8 mouse cellular contexts compared by ENCODE assay signal in genomic region chr17:31057151-31057890, GRCm38 (mm10). TPM values are rescaled to one million over a fixed set of nuclear protein-coding genes. Genes with fewer than 3 reads are reported as not detected.
A peak's percentile ranks its signal among the peaks of the same experiment; 100 is the strongest.
DNase-seq lines count a peak whose midpoint lies in the region; ATAC-seq and TF ChIP-seq lines count a peak whose summit lies in the region.

Abcg1 (plus strand) TSS chr17:31057675.

- peak within 1 kb of the TSS; percentile 84 for H3K4me2 ChIP-seq in heart, embryonic 14.5 days (ENCODE audit: low read length)
- H3K4me2 ChIP-seq in liver, embryonic 16.5 days (ENCODE audit: low read depth, low read length) = peak within 1 kb of the TSS; percentile 77
- H3K4me2 ChIP-seq in neural tube, embryonic 12.5 days (replicated peaks) = peak within 1 kb of the TSS; percentile 91

- H3K27ac ChIP-seq in heart, embryonic 14.5 days (replicated peaks in 1 of 2; ENCODE audit: control insufficient read depth in 1 of 2, insufficient read depth in 1 of 2, low read depth in 2 of 2, low read length in 2 of 2) = peak within 1 kb of the TSS; percentile 29 to 35; a peak in 2 of 4 replicates
- H3K27ac ChIP-seq in liver, embryonic 16.5 days (ENCODE audit: low read length) = peak within 1 kb of the TSS; percentile 70
- H3K27ac ChIP-seq in neural tube, embryonic 12.5 days = peak within 1 kb of the TSS; percentile 32; the same call in 1 of the 2 replicates

- WGBS in heart, embryonic 14.5 days = 3% methylated on average over 45 of the region's 49 CpGs
- WGBS in liver, embryonic 16.5 days (ENCODE audit: insufficient replicate concordance) = 4% methylated on average over 49 of the region's 49 CpGs
- WGBS in neural tube, embryonic 12.5 days = 2% methylated on average over 49 of the region's 49 CpGs

- peaks cover 16% of the 10 kb centered on the region for H3K27me3 ChIP-seq in C2C12 (ENCODE audit: control insufficient read depth, insufficient read depth, insufficient read length)
- H3K27me3 ChIP-seq in heart, embryonic 14.5 days (ENCODE audit: control insufficient read depth, insufficient read depth, low read length) = peaks cover 7% of the 10 kb centered on the region; the same call in 1 of the 2 replicates
- H3K27me3 ChIP-seq in liver, embryonic 16.5 days (ENCODE audit: control insufficient read depth, insufficient read depth, low read depth, low read length) = peaks cover 34% of the 10 kb centered on the region
- peaks cover 24% of the 10 kb centered on the region for H3K27me3 ChIP-seq in neural tube, embryonic 12.5 days (replicated peaks)

- peaks cover 22 to 34% of the 10 kb centered on the region in 2 experiments for H3K4me1 ChIP-seq in heart, embryonic 14.5 days (ENCODE audit: control insufficient read depth in 2 of 2, insufficient read depth in 2 of 2, low read length in 2 of 2)
- peaks cover 40% of the 10 kb centered on the region for H3K4me1 ChIP-seq in liver, embryonic 16.5 days (ENCODE audit: control insufficient read depth, low read depth, low read length)
- H3K4me1 ChIP-seq in neural tube, embryonic 12.5 days = peaks cover 14% of the 10 kb centered on the region

- ATAC-seq in heart, embryonic 14.5 days (ENCODE audit: insufficient number of reproducible peaks, insufficient read depth, low FRiP score, low read depth) = peak; percentile 29; the same call in 1 of the 2 replicates
- peak; percentile 62 for ATAC-seq in liver, embryonic 16.5 days (ENCODE audit: low read depth)
- ATAC-seq in neural tube, embryonic 12.5 days (ENCODE audit: low FRiP score, low read depth) = peak; percentile 87

- DNase-seq in adrenal gland, adult 18-20 months (ENCODE audit: low spot score in 2 of 2) = peak; percentile 26 to 57
- DNase-seq in embryo, embryonic 10.5 days (ENCODE audit: low spot score) = peak; percentile 70
- peak; percentile 69 to 78 for DNase-seq in kidney, postnatal 4 days
- peak; percentile 61 for DNase-seq in testis, postnatal 14 days (ENCODE audit: low spot score)

- H3ac ChIP-seq in C2C12 (ENCODE audit: control insufficient read depth, insufficient read length, low read depth) = no peak within 1 kb of the TSS

- no peaks in the 10 kb centered on the region for H3K36me3 ChIP-seq in C2C12 (ENCODE audit: control insufficient read depth, insufficient read depth)
- no peaks in the 10 kb centered on the region for H3K36me3 ChIP-seq in heart, embryonic 14.5 days (ENCODE audit: control insufficient read depth, insufficient read depth, low read length)
- H3K36me3 ChIP-seq in liver, embryonic 16.5 days (ENCODE audit: control insufficient read depth, insufficient read depth) = no peaks in the 10 kb centered on the region
- no peaks in the 10 kb centered on the region for H3K36me3 ChIP-seq in neural tube, embryonic 12.5 days

- H3K9ac ChIP-seq in heart, embryonic 14.5 days (ENCODE audit: low read length) = peak within 1 kb of the TSS; percentile 70
- H3K9ac ChIP-seq in liver, embryonic 16.5 days (ENCODE audit: low read depth, low read length) = peak within 1 kb of the TSS; percentile 59
- H3K9ac ChIP-seq in neural tube, embryonic 12.5 days = peak within 1 kb of the TSS; percentile 64

- peaks cover 12% of the 10 kb centered on the region; the same call in 1 of the 2 replicates for H3K9me3 ChIP-seq in heart, embryonic 14.5 days (ENCODE audit: control insufficient read depth, low read length)
- H3K9me3 ChIP-seq in liver, embryonic 16.5 days (replicated peaks; ENCODE audit: control insufficient read depth, low read length) = no peaks in the 10 kb centered on the region
- peaks cover 11% of the 10 kb centered on the region; the same call in 1 of the 2 replicates for H3K9me3 ChIP-seq in neural tube, embryonic 12.5 days

- no peaks in the 10 kb centered on the region for H3K79me3 ChIP-seq in C2C12 (ENCODE audit: low read depth)

- H3K4me3 ChIP-seq in C2C12 (ENCODE audit: insufficient read depth, poor library complexity, severe bottlenecking) = peak within 1 kb of the TSS; percentile 18
- H3K4me3 ChIP-seq in heart, embryonic 14.5 days (ENCODE audit: control insufficient read depth in 1 of 2, insufficient read depth in 1 of 2, low read depth in 1 of 2, low read length in 2 of 2) = peak within 1 kb of the TSS; percentile 51 to 61
- H3K4me3 ChIP-seq in liver, embryonic 16.5 days (ENCODE audit: low read depth, low read length) = peak within 1 kb of the TSS; percentile 65
- peak within 1 kb of the TSS; percentile 53 for H3K4me3 ChIP-seq in neural tube, embryonic 12.5 days

- H3K79me2 ChIP-seq in C2C12 (ENCODE audit: control insufficient read depth, insufficient read depth) = no peaks in the 10 kb centered on the region

- TF ChIP-seq CTCF in C2C12 (IDR thresholded peaks at IDR 0.05; ENCODE audit: control insufficient read depth, insufficient read depth, insufficient read length) = no peak

TF ChIP-seq in C2C12, 6 proteins besides CTCF, POLR2A, EP300 and RAD21:
- TF ChIP-seq MAX (IDR thresholded peaks at IDR 0.05) (no peak), FOSL1 (IDR thresholded peaks at IDR 0.05; ENCODE audit: insufficient read depth, low read length, poor library complexity, severe bottlenecking) (no peak), CEBPB (IDR thresholded peaks at IDR 0.05; ENCODE audit: low read depth) (no peak), USF1 (IDR thresholded peaks at IDR 0.05; ENCODE audit: low read depth) (no peak), MYOG (IDR thresholded peaks at IDR 0.05; ENCODE audit: control insufficient read depth, extremely low read depth, insufficient read length) (no peak), MYOD1 (IDR thresholded peaks at IDR 0.05; ENCODE audit: control insufficient read depth, insufficient read length, low read depth) (no peak)
TF ChIP-seq in C2C12: peak in this region for 0.

RNA-seq across cellular contexts. Expression of gene Abcg1, which starts in this region (rescaled TPM):
- 0.46 TPM for polyA plus RNA-seq in C2C12 (2012; fragmentation: generic; extraction: Trizol)
- 10 to 100 TPM in 1 of 2 experiments, 1 to 10 TPM in 1; 10.0 to 16.6 TPM for total RNA-seq in adrenal gland, adult 18-20 months (2021)
- 10.1 and 10.8 TPM in 2 replicates for polyA plus RNA-seq in heart, embryonic 14.5 days (2014; fragmentation: Nextera tagmentation; extraction: Ambion mirVana)
- polyA plus RNA-seq in liver, embryonic 16.5 days (2015; fragmentation: Nextera tagmentation; extraction: Ambion mirVana) = 10.4 and 10.8 TPM in 2 replicates
- 13.0 TPM in 2 replicates for polyA plus RNA-seq in neural tube, embryonic 12.5 days (2016; fragmentation: Nextera tagmentation; extraction: Ambion mirVana)

Comparison
In these comparisons a context has a peak if more than half of its experiments do, and no peak if none do; other contexts are left out.
1. Peak in every context shown above with its lines: DNase-seq, ATAC-seq, H3K4me3 ChIP-seq and H3K27ac ChIP-seq.
2. ATAC-seq: peak in every context shown above with its lines; median percentile 87 in neural tube, embryonic 12.5 days; 62 in liver, embryonic 16.5 days; 29 in heart, embryonic 14.5 days.